Mouse (Mus musculus) embryo, embryonic 10.5 days (tissue): ENCODE measurements around the gene Ift57.
A peak's percentile ranks its signal among the peaks of the same experiment; 100 is the strongest.

Source experiments
- DNase-seq: peaks from one replicate; pipeline ENCODE4 v3.0.0-alpha.2; 2015; ENCODE audit warnings: low spot score

The Ift57 gene

DNA sequence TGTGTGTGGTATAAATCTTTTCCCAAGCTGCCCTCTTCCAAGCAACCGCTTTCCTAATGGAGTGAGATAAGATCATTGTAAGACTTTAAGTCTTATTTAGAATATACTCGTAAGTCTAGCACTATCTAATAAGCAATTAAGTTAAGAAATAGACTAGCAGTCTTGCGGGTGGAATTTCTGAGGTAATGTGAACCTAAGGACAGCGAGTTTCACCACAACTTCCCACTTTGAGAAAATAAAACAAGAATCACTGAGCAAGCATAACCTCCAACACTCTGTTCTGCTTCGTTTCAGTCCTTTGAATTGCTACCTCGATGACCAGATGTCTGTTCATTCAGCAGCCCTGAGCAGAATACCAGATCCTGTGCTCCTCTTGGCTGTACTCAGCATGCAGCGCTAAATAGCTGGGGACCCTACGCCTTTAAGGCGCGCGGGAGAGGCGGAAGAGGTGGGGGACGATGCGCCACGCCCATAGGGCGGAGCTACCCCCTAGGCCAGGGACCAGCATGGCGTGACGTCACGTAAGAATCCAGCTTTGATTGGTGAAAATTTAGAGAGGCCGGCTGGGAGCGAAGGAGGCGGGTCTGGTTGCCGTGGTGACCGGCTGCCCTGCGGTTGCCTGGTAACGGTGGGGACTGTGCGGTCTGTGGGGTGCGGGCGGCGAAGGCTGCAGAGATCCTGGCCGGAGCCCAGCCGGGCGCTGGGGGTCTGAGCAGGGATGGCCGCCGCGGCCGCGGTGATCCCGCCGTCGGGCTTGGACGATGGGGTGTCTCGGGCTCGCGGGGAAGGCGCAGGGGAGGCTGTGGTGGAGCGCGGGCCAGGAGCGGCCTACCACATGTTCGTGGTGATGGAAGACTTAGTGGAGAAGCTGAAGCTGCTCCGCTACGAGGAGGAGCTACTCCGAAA is at the start of gene Ift57:
Gene Ift57 (plus strand): TSS at position 614 of the 906 bp plus-strand sequence.
- DNase-seq = peak; percentile 99

DNA sequence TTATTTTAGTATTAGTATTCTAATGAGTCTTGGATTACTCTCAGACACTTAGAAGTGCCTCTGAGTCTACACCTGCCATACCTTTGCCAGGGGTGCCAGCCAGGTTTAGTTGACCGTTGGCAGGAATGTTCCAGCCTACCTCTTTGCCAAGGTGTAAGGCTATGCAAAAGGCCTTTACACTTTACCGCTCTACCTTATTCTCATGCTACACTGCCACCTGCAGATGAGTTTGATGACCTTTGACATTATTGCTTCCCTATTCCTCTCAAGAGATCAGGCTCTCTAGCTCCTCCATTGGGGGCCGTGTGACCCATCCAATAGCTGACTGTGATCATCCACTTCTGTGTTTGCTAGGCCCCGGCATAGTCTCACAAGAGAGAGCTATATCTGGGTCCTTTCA is 41.9 kb upstream of the Ift57 start:
- no peak for DNase-seq

DNA sequence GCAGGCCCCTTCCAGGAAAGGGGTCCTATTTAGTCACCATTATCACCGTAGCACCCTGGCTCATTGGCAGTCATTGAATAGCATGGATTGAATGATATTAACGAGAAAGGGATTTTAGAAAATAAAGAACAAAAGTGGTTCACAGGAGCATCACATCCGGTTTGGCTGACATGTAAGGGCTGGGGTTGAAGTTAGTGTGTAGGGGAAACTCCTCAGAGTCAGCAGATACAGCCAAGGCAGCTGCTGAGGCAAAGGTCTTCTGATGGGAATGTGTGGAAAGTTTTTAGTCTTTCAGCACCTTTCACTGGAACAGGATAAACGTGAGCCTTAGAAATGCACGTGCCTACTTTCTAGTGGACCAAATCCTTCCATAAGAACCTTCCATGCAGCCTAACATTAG is 41.0 kb upstream of the Ift57 start:
- no peak for DNase-seq

DNA sequence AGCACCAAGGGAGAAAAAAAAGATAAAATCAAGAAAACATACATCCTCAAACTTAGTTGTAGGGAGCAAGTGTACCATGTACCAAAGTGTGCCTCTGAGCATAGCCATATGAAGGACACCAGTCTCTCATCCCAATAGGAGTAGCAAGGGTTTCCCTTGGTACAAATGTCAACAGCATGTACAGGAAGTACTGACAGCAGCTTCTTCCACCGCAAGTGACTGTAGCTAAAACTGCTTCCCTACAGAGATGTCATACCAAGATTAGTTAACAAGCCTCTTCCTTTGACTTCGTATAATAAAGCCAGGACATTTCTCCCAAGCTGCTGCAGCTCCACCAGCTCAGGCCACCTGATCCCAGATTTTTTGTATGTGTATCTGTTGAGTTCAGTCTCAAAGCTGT is 39.9 kb upstream of the Ift57 start:
- no peak for DNase-seq

DNA sequence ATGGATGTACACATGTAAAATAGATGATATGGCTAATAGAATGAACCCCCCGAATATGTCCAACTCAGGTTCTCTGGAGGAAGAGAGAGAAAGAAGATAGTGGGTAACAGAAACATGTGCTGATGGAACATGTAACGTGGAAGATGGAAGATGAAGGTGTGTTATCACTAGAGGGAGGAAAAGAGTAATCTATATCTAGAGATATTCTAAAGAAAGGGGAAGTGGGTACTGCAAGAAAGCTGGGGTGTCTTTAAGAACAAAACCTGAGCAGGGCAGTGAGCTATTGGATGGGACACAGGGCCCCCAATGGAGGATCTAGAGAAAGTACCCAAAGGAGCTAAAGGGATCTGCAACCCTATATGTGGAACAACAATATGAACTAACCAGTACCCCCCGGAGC is 38.9 kb upstream of the Ift57 start:
- DNase-seq = no peak

DNA sequence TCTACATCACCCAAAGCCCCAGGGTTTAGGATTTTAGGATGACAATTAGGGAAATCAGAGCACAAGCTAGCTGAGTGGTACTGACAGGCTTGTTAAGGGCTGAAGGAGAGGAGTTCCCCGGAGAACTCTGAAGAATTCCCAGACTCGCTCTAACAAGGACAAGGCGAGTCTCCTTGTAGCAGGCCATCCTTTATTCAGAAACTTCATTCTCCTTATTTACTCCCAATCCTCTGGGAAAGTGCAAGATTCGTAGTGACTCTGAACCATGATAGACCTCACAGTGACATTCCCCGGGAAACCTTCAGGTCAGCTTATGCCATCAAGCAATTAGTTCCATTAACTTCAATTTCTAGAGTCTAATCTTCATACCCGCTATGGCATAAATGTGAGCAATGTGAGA is 36.8 kb upstream of the Ift57 start:
- no peak for DNase-seq

DNA sequence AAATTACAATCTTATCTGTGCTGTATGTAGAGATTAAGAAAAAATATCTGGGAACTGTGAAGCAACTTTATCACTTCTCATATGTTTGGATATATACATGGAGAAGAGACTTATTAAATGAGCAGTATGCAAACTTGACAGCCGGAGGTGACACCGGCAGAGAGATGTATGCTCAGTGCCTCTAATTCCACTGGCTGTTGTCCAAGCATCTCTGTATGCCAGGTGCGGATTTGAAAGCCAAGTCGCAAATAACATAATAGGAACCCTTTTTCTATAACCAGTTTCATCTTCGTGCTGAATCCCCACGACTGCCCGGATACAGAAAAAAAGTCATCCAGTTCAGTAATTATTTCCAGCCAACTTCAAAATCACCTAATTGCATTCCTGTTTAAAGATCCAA is 34.4 kb upstream of the Ift57 start:
- no peak for DNase-seq

DNA sequence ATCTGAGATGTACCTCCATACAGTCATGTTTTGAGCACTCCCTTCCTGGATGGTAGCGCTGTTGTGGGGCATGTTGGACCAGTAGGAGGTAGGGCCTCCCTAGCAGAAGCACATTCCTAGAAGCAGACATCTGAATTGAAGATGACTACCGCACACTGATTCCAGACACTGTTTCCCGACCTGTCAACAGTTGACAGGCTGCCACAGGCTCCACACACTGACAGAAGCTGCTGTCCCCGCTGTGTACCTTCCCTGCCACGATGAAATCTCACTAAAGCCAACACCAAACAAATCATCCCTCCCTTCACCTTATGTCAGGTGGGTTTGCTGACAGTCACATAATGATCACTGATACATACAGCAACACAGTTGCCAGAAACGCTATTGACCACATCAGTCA is 19.4 kb upstream of the Ift57 start:
- DNase-seq = no peak

DNA sequence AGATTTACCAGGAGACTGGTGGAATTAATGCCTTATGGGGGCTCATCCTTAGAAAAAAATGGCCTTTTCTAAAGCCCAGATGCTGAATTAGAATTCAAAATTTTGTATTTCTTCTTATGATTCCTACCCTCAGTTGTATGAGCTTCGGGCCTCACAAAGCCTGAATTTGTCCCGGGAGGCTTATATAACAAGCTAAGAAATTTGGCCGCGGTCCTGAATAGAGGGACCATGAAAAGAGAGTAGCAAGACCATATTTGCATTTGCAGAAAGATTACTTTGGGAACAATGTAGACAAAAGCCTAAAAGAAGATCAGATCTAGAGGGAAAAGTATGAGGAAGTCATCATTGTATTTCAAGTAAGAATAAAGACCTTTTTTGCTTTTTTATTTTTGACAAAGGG is 14.1 kb upstream of the Ift57 start:
- DNase-seq = no peak

DNA sequence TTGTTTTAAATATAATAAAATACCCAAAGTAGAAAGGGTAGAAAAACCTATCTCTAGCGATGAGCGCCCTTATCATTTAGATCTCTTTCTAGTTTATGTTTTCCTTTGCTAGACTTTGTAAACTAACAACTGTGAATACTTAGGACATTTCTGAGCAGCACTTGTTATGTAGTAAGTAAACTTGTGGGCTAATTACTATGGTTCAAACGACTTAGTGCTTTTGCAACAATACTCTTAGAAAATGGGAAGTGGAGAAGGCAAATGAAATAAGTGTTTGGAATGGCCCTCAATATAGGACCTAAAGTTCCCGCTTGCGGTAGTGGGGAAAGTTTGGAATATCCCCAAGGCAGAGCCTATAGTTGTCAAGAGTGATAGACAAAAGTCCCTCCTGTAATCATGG is 788 bp downstream of the Ift57 start:
- no peak for DNase-seq

DNA sequence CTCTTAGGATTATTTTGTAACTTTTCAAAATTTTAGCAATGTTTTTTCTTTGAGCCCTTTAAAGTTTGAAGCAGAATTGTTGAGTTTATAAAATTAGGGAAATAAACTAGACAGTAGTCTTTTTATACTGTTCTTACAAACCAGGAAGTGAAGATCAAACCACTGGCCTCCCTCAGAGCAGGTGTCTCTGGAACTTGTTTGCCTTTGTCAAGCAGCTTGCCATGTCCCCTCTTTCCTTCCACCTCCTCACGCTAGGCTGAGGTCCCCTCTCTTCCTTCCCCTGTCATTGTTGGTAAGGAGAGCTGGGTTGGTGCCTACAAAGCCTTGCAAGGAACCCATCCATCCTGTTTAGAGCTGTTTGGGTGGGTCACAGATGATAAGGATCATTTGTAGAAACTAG is 9.0 kb downstream of the Ift57 start:
- no peak for DNase-seq

DNA sequence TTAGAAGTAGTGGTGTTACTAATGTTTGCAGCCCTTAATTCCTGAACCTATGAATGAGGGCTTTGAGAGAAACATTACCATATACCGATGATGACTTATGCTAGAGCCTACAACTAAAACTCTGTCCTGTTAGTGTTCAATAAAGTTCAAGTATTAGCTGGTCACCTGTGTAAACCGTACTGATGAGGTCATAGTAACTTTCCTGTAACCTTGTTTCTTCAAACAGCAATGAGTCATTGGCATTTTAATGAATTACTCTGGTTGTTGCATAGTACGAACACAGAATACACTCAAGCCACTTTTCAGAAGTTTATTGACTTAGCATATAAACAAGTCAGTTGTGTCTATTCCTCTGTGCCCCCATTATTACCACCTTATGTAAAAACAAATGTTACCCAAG is 11.2 kb downstream of the Ift57 start:
- DNase-seq = no peak

DNA sequence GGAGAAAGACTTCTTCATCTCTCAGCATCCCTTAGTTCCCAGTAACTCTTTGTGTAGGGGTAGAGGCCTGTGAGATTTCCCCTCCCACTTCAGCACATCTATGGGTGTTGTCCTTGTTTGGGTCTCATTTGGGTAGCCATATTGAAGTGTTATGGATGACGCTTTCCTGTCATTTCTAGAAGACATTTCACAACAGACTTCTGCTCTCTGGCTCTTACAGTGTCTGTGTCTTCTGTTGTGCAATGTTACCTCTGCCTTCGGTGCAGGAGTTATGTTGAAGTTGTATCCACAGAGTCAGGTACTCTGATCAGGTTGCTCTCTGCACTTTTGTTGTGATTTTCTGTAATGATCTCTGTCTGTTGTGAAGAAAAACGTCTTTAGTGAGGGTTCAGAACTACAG is 14.3 kb downstream of the Ift57 start:
- DNase-seq = no peak

DNA sequence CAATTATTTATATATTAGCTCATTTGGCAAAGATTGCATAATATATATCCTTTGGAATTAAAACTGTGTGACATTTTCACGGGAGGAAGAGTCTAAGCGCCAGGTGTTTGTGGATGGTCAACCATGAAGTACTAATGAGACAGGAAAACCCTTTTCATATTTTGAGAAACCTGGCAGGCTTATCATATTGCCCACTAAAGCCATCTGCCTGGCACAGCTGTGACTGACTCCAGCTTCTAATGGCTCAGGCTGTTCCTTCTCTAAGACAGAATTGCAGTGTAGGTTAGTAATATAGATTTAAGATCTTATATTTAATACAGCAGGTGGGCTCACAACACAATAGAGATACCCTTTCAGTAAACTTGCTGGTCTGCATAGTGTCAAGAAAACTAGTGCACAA is 21.6 kb downstream of the Ift57 start:
- no peak for DNase-seq

DNA sequence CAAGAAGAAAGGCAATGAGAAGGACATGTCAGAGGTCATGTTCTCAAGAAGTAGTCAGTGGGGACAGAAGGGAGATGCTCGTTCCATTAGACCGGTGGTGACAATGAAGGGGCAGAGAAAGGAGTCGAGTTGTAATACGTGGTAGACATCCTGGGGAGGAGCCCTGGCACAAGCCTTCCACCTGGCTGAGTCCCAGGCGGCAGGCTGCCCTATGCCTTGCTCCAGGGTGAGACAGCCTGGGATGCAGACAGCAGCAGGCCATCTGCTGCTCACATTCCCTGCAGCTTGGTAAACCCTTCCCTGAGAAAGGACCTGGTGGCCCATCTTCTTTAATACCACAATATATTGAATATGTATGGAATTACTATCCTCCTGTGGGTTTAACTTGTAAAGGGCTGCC is 22.6 kb downstream of the Ift57 start:
- DNase-seq = no peak

DNA sequence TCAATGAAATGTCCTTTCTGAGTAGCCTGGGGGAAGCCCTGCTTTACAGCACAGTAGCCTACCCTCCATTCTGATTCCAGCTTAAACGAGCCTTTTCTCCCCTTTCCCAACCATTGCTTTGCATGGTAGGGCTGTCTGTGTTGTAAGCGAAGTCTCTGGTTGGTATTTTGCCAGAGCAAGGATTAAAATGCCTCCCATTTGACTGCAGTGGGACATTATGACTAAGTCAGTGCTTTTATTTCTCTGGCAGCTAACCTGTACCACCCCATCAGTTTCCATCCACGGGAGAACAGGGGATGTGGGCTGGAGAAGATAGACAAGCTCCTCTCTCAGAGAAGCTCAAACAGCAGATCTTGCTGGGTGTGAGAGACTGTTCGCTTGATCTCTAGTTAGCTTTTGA is 24.2 kb downstream of the Ift57 start:
- no peak for DNase-seq

DNA sequence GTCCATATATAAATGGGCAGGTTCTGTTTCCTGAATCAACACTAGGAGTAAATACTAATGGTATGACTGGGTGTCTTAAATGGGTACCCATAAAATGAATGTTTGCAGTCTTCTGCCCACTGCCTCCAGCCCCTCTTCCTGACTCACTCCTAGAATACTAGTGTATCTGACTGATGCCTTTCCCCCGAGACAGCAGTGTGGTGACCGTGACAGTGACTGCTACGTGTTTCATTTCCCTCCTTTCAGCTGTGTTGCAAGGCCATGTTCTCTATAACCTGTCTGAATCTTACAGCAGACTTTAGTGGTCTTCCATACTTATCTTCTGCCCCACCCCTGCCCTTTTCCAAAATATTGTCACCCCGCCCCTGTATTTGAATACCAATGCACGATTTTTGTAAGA is 25.2 kb downstream of the Ift57 start:
- DNase-seq = no peak

DNA sequence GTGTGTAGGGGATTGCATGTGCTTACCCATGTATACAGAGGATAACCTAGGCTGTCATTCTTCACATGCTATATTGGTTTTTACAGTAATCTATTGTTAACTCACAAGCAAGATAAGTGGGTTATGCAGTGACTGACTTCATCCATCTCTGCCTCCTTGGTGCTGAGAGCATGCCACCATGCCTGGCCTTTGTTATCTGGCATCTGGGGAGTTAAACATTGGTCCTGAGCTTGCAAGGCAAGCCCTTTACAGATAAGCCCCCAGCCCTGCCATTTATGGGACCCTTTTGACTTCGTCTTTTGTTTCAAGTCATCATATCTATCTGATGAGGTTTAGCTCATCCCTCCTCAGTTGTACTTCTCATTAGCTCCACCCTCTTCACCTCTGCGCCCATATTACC is 25.9 kb downstream of the Ift57 start:
- DNase-seq = no peak

DNA sequence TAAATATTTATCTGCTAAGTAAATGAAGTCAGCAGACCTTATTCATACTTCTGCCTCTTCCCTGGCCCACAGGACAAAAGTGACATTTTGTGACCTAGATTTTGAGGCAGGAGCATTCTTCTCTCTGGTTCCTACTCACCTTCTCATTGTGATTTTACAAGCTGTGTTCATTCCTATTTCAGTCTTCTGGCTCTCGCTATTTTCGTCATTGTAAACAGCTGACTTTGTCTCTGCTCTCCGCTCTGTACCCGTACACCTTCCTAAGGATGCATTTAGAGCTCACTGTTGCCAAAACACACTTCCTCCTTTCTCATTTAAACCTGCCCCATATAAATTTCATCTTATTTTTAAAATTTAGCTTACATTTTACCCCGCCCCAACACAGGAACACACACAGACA is 26.4 kb downstream of the Ift57 start:
- no peak for DNase-seq

DNA sequence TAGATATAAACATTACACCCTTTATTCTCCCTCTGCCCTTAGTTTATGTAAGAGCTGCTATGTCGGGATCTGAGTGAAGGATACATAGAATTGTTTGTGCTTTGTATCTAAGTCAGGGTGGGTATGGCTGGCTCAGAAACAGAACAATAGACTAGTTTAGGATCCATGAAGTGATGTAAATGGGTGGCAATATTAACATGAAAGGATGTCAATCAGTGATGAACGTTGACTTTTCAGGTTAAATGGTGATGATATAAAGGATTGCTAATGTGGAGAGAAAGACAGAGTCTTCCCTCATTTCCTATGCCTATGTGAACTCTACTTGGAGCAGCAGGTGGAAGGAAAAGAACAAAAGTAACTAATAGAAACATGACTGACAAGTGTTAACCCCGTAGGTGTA is 27.2 kb downstream of the Ift57 start:
- DNase-seq = no peak

DNA sequence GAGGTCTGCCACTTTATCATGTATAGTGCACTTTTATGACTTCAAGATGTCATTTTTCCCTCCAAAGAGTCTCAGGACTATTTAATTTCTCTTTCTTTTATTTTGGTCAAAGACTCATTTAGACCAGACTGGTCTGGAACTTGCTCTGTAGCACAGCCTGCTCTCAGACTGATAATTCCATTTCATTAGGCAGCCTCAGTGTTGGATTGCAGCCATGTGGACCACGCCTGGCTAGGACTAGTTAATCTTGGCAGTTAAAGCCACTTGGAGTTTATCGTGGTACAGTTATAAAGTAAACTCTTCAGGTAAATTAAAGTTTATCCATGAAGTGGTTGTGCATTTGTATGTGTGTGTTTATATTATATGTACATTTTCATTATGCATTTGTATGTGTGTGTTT is 27.7 kb downstream of the Ift57 start:
- DNase-seq = no peak

DNA sequence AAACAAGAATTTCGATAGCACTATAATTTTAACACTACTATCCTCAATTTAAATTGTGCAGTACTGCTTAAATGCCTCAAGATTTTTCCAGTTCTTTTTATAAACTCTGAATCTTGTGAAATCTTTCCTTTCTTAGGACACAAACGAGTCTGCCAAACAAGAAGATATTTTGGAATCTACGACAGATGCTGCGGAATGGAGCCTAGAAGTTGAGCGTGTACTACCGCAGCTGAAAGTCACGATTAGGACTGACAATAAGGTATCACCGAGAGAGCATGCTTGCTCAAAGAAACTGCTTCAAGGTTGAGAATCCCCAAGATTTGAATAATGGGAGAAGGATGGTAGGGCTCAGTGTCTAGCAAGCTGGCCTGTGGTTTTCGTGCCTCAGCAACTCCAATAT is 37.5 kb downstream of the Ift57 start:
- no peak for DNase-seq

DNA sequence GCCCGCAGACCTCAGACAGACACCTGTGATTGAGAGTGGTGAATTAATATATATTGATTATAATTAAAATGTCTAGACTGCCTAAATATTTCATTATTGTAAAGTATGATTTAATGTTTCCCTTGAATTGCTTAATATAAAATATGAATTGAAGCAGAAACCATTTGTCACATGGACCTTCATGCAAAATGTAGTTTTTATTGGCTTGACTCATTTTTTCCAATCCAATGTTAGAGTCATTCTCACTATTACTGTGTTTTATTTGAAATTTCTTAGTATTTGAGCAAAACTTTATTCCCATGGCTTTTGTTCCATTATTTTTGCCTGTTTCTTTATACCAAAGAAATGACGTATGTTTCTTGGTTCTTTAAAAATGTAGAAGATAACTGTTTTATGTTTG is 48.3 kb downstream of the Ift57 start:
- DNase-seq = no peak

DNA sequence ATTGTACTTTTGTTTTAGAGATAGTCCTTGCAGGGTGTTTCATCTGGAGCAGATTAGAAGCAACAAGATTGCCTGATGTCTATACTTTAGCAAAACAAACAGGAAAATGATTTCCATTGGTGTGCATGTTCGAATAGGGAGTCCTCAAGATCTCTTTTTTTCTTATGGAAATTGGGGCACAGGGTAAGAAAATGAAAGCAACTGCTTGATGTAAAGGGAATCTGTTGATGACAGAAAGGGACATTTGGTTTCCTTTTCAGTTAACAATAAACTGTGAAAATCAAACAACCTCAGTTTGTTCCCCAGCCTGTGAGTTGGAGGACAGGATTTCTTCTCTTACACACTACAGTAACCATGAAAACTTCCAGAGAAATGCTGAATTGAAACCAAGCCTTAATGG is 53.9 kb downstream of the Ift57 start:
- DNase-seq = no peak
